Mouse (Mus musculus) mesoderm, embryonic 11.5 days (tissue): Measurements from ENCODE around the gene Osbpl10.
"Not testable (repeated sequence)": the region's sequence is repeated elsewhere in the genome, so short reads cannot be mapped to it uniquely, and the experiment has no call there.

Source experiments
- DNase-seq: peaks from one replicate; pipeline ENCODE4 v3.0.0-alpha.2; 2012; ENCODE audit warnings: low read depth, low spot score

The Osbpl10 gene

DNA sequence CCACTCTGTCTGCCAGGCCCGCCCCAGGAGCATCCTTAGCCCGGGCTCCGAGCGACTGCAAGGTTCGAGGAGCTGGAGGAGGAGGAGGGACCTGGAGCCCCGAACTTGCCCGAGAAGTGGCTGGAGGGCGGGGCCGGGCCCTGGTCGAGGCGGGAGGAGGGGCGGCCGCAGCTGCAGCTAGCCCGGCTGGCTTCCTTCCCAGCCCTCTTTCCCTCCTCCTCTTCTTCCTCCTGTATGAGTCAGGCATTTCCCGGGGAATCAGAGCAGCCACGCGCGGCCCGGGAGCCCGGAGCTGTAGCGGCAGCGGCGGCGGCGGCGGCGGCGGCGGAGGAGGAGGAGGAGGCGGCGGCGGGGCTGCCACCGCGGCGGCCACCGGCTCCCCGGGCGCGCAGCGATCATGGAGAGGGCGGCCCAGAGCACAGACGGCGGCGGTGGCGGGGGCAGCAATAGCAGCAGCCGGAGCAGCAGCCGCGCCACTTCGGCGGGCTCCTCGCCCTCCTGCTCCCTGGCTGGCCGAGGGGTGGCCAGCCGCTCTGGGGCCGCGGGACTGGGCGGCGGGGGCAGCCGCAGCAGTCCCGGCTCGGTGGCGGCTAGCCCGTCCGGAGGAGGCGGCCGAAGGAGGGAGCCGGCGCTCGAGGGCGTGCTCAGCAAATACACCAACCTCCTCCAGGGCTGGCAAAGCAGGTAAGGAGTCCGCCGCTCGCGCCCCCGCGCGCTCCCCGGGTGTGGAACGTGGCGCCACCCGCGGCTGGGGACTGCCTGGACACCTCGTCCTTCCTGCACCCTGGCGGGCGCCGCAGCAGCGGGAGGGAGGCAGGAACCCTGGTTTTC is at the start of gene Osbpl10:
Osbpl10 (plus strand) TSS at position 289 of the 831 bp plus-strand sequence.
- peak; percentile 63 for DNase-seq

- DNase-seq: no peak
Observed at GRCm38 (mm10) chr9:114930464-114931090, 47.8 kb upstream of the Osbpl10 start.

DNA sequence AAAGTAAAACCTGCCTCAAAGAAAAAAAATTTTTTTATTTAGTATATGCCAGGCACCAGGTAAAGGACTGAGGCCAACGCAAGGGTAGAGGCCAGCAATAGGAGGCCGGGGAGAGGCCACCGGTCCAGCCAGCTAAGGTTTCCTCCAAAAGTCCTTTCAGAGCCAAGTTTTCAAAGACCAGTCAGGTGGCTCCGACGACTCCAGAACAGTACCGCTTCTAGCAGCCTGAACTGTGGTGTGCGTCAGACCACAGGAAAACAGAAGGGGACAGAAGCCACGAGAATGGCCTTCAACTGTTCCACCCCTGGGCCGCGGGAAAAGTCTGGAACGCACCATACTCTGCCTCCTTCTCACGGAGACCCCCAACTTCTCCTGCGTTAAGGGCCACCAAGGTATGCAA is 45.8 kb upstream of the Osbpl10 start:
- no peak for DNase-seq

DNA sequence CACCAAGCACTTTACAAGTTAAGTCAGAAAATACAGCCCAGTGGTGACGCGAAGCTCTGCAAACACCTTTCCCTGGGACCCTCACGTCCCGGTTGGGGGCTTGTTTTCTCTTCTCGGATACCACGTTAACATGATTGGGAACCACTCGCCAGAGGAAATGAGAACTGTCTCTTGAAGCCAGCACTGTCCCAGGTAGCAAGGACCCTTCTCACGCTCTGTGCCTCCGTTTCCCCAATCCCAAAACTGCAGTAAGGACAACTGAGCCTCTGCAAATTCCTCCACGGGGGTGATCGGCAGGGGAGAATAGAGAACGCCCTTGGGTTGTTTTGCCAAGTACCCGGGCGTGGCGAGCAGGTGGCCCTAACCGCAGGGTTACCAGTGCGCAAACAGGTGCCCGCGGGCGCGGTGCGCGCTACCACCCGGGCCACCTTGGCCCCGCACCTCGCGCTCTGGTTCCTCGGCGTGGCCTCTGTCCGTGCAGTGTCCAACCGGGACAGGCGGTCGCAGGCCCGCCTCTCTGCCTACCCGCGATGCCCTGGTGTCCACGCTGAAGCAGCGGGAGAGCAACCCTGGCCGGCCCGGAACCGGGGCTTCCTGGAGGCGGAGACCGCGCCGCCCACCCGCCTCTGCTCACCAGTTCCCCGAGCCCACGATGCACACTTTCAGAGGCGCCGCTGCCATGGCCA is 45.2 kb upstream of the Osbpl10 start:
- no peak for DNase-seq

GRCm38 (mm10) chr9:114933723-114934171 is 44.6 kb upstream of the Osbpl10 start, which contains the start of gene Gpd1l:
Gene Gpd1l, minus strand, starts transcription at chr9:114933987.
- DNase-seq: peak; percentile 94

DNA sequence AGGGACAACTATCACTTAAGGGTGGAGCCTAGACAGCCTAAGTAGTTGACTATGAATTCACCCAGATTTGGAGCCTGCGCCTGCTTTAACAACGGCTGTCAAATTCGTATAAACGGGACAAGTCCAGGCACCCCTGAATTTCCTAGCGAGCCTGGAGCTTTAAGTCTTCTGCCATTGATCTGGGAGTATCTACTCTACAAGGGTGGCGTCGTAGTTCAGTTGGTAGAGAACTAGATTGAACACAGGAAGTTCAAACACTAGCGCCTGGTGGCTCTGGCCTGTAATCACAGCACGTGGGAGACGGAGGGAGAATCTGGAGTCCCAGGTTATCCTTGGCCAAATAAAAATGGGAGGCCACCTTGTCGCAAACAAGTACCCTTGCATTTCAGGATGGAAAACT is 44.1 kb upstream of the Osbpl10 start:
- DNase-seq: no peak

GRCm38 (mm10) chr9:114935321-114935720 is 43.0 kb upstream of the Osbpl10 start:
- DNase-seq: no peak

DNA sequence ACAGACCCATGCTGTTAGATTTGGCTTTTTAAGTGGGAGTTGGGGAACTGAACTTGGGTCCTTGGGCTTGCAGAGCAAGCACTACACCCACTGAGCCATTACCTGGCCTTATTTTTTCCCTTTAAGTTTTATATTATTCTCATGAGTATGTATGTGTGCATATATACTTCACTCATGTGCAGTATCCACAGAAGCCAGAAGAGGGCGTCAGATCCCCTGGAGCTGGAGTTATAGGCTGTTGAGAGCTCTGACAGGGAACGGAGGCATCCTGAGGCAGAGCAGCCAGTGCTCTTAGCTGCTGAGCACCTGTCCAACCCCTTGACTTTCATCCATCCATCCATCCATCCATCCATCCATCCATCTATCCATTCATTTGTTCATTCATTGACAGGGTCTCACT is 41.7 kb upstream of the Osbpl10 start:
- no peak for DNase-seq

DNA sequence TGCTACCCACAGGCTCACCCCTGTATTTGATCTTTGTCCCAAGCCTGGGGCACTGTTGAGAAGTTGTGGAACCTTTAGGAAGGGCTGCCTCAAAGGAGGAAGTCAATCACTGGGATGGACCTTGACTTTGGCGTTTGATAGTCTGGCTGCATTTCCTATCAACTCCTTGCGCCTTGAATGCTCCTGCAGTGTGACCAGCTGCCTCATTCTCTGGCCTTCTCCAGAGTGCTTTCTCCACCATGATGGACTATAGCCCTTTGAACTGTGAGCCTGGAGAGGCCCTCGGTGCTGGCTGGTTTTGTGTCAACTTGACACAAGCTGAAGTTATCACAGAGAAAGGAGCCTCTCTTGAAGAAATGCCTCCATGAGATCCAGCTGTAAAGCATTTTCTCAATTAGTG is 33.7 kb upstream of the Osbpl10 start:
- no peak for DNase-seq

- no peak for DNase-seq
Observed at GRCm38 (mm10) chr9:114945576-114945975, 32.8 kb upstream of the Osbpl10 start.

- DNase-seq: no peak
Observed at GRCm38 (mm10) chr9:114948395-114948794, 30.0 kb upstream of the Osbpl10 start.

GRCm38 (mm10) chr9:114952866-114953265 is 25.5 kb upstream of the Osbpl10 start:
- no peak for DNase-seq

- DNase-seq: no peak
Observed at GRCm38 (mm10) chr9:114955340-114955739, 23.0 kb upstream of the Osbpl10 start.

- DNase-seq: peak; percentile 70
Observed at GRCm38 (mm10) chr9:114956945-114957344, 21.4 kb upstream of the Osbpl10 start.

GRCm38 (mm10) chr9:114960043-114960789 is 18.2 kb upstream of the Osbpl10 start:
- DNase-seq: no peak

- no peak for DNase-seq
Observed at GRCm38 (mm10) chr9:114960844-114961243, 17.5 kb upstream of the Osbpl10 start.

DNA sequence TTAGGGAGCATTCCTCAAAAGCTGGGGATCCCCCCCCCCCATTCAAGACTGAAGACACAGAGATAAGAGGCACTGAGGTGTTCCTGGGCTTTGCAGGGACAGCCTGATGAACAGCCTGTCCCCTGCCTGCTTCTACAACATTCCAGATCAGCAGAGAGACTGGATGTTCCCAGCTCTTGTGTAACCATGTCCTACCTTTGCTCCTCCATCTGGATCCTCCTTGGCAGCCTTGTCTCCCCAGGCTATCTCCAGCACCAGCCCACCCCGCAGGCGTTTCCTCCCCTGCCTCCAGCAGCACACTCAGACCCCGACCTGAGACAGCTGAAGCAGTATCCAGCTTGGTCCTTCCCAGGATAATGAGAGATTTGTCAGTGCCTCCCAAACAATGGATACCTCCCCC is 14.3 kb upstream of the Osbpl10 start:
- no peak for DNase-seq

- not testable (repeated sequence) for DNase-seq
Observed at GRCm38 (mm10) chr9:114966286-114966685, 12.1 kb upstream of the Osbpl10 start.

DNA sequence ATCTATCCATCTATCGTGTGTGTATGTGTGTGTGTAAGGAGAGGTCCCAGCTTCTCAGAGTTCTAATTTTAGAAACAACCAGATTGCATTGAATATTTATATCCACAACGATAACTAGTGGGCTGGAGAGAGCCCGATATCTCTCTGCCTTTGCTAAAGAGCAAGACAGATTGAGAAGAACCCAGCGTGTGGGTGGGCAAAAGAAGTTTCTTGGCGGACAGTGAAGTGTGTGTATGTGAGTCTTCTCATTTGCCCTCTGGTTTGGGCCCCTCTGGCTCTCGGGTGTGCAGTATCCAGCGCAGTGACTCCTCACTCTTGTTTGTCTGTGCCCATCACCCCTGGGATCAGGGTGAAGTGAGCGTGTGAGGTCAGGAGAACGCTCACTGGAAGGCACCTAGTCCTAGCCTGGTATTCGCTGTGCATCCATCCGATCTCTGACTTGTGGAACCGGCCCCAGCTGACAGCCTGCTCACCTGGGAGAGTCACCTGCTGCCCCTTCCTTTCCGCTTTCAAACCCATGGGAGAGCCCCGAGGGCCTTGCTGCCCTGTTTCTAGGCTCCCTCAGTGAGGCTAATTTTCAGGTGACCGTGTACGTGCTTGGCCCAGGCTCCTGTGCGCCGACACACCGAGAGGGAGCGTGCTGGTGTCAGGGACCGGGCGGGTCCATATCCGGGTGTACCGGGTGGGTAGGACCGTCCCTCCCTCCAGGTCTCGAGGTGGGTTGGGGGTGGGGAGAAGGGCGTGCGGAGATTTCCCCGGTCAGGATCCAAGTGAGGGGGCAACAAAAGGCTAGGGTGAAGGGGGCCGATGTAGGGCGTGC is 698 bp upstream of the Osbpl10 start:
- no peak for DNase-seq

DNA sequence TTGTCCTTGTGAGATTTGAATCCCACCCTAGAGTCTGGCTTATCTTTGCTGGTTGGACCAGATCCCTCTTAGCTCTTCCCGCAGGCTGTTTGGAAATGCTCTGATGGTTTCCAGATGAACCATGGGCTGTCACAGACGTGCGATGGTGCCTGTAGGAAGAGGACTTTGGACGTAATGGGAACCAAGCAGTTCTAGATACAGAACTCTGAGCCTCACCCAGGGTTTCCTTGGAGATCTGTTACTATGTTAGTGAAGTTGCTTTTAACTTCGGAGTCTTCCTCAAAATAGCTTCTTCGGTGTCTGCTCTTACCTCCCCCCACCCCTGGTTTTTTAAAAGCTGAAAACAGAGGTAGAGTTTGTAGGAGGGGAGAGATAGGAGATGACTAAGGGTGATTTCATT is 1.6 kb downstream of the Osbpl10 start:
- no peak for DNase-seq
